Mouse (Mus musculus) monocyte, adult 2 months (primary cell): ENCODE results near the gene Art2b.
"Not testable (repeated sequence)": the region's sequence is repeated elsewhere in the genome, so short reads cannot be mapped to it uniquely, and the experiment has no call there.

Experiments used
- DNase-seq, 2 experiments: peaks; one replicate each; pipeline ENCODE4 v3.0.0; 2022; ENCODE audit warnings: low spot score in 2 of 2, low read depth in 1 of 2

The Art2b gene

GRCm38 (mm10) chr7:101585408-101585807 is at the start of gene Art2b:
TSS of gene Art2b (minus strand) at chr7:101585600.
- DNase-seq, result no peak

- no peak for DNase-seq
These were observed 49.1 kb upstream of the Art2b start for GRCm38 (mm10) chr7:101634513-101634912.

- no peak for DNase-seq
These were observed 48.3 kb upstream of the Art2b start for GRCm38 (mm10) chr7:101633629-101634177.

- DNase-seq, result no peak
These were observed 43.1 kb upstream of the Art2b start for GRCm38 (mm10) chr7:101628481-101628880.

GRCm38 (mm10) chr7:101627166-101627565 is 41.8 kb upstream of the Art2b start:
- DNase-seq, result not testable (repeated sequence)

- no peak for DNase-seq
These were observed 38.9 kb upstream of the Art2b start for GRCm38 (mm10) chr7:101624283-101624682.

GRCm38 (mm10) chr7:101621861-101622260 is 36.5 kb upstream of the Art2b start:
- DNase-seq, result not testable (repeated sequence)

- no peak for DNase-seq
These were observed 35.0 kb upstream of the Art2b start for GRCm38 (mm10) chr7:101620373-101620772.

- DNase-seq, result no peak
These were observed 32.9 kb upstream of the Art2b start for GRCm38 (mm10) chr7:101618273-101618672.

GRCm38 (mm10) chr7:101617438-101618165 is 32.2 kb upstream of the Art2b start:
- no peak for DNase-seq

- DNase-seq, result no peak
These were observed 30.9 kb upstream of the Art2b start for GRCm38 (mm10) chr7:101616136-101616835.

- DNase-seq, result no peak
These were observed 30.0 kb upstream of the Art2b start for GRCm38 (mm10) chr7:101615406-101615805.

GRCm38 (mm10) chr7:101612786-101613527 is 27.6 kb upstream of the Art2b start:
- not testable (repeated sequence) for DNase-seq

- peak; percentile 24 to 42 for DNase-seq
These were observed 22.4 kb upstream of the Art2b start for GRCm38 (mm10) chr7:101607845-101608244.

GRCm38 (mm10) chr7:101600406-101600805 is 15.0 kb upstream of the Art2b start:
- DNase-seq, result no peak

GRCm38 (mm10) chr7:101598482-101598881 is 13.1 kb upstream of the Art2b start:
- no peak for DNase-seq

GRCm38 (mm10) chr7:101594969-101595368 is 9.6 kb upstream of the Art2b start:
- no peak for DNase-seq

- DNase-seq, result not testable (repeated sequence)
These were observed 1.1 kb downstream of the Art2b start for GRCm38 (mm10) chr7:101584271-101584670.

- DNase-seq, result no peak
These were observed 3.4 kb downstream of the Art2b start for GRCm38 (mm10) chr7:101582012-101582411.

- not testable (repeated sequence) for DNase-seq
These were observed 4.5 kb downstream of the Art2b start for GRCm38 (mm10) chr7:101580863-101581262.

GRCm38 (mm10) chr7:101574413-101574812 is 11.0 kb downstream of the Art2b start:
- no peak for DNase-seq
